Mouse (Mus musculus) small intestine, adult 2 months (tissue): ENCODE results near the gene Mink1.

ENCODE experiments used
- CTCF ChIP-seq: fragments of 200-500 bp; IDR thresholded peaks from 2 replicates; pipeline ENCODE4 v1.5.1; 2012; ENCODE audit warnings: low read depth, mild to moderate bottlenecking, control low read depth, inconsistent platforms, low read length, moderate library complexity, mixed read lengths; ENCODE audit not compliant: insufficient replicate concordance, insufficient read length; ENCODE audit errors: extremely low read depth
- POLR2A ChIP-seq: fragments of 200-500 bp; IDR thresholded peaks from 2 replicates; pipeline ENCODE4 v1.6.1; 2012; ENCODE audit warnings: low read depth, mild to moderate bottlenecking, control low read depth, inconsistent platforms, low read length, moderate library complexity

- no peak for TF ChIP-seq POLR2A
- TF ChIP-seq CTCF, result no peak
Observed at GRCm38 (mm10) chr11:70650322-70651175, 87.9 kb downstream of the Mink1 start.
